Mouse (Mus musculus): ENCODE data around the gene Dnajc13.

The Dnajc13 gene

GRCm38 (mm10) chr9:104262823-104263352 lies at the start of gene Dnajc13:
Gene Dnajc13 (minus strand): TSS chr9:104262930.
- peak; percentile 99 to 100 for DNase-seq (ENCODE audit: inconsistent age in 2 of 2, low spot score in 1 of 2)

GRCm38 (mm10) chr9:104306734-104307133 lies 44.0 kb upstream of the Dnajc13 start:
- peak; percentile 43 to 87 for DNase-seq (ENCODE audit: inconsistent age in 2 of 2, low spot score in 1 of 2)

GRCm38 (mm10) chr9:104305333-104306111 lies 42.8 kb upstream of the Dnajc13 start:
- no peak for DNase-seq (ENCODE audit: inconsistent age in 2 of 2, low spot score in 1 of 2)

- DNase-seq (ENCODE audit: inconsistent age in 2 of 2, low spot score in 1 of 2), result no peak
These were observed 42.1 kb upstream of the Dnajc13 start for GRCm38 (mm10) chr9:104304800-104305199.

DNA sequence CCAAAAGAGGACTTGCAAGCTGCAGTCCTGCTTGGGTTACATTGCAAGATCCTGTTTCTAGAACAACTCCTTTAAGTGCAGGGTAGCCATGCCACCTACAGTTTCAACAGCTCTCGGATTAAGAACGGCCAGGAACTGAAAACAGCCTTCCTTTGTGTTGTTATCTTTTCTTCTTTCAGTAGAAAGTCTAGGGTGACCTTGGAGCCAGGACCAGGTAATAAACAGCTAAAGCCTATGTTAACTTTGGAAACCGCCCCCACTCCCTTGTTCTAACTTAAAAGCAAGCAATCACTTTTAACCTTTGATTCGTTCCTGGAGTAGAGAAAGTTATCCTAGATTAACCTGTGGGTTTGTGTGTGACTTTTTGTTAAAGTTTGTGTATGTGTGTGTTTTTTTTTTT lies 41.6 kb upstream of the Dnajc13 start:
- no peak for DNase-seq (ENCODE audit: inconsistent age in 2 of 2, low spot score in 1 of 2)

GRCm38 (mm10) chr9:104300569-104300968 lies 37.8 kb upstream of the Dnajc13 start:
- DNase-seq (ENCODE audit: inconsistent age in 2 of 2, low spot score in 1 of 2), result no peak

- no peak for DNase-seq (ENCODE audit: inconsistent age in 2 of 2, low spot score in 1 of 2)
These were observed 34.3 kb upstream of the Dnajc13 start for GRCm38 (mm10) chr9:104297041-104297440.

- DNase-seq (ENCODE audit: inconsistent age in 2 of 2, low spot score in 1 of 2), result no peak
These were observed 22.2 kb upstream of the Dnajc13 start for GRCm38 (mm10) chr9:104284934-104285333.

- DNase-seq (ENCODE audit: inconsistent age in 2 of 2, low spot score in 1 of 2), result no peak
These were observed 19.8 kb upstream of the Dnajc13 start for GRCm38 (mm10) chr9:104282536-104282935.

GRCm38 (mm10) chr9:104281737-104282136 lies 19.0 kb upstream of the Dnajc13 start:
- no peak for DNase-seq (ENCODE audit: inconsistent age in 2 of 2, low spot score in 1 of 2)

DNA sequence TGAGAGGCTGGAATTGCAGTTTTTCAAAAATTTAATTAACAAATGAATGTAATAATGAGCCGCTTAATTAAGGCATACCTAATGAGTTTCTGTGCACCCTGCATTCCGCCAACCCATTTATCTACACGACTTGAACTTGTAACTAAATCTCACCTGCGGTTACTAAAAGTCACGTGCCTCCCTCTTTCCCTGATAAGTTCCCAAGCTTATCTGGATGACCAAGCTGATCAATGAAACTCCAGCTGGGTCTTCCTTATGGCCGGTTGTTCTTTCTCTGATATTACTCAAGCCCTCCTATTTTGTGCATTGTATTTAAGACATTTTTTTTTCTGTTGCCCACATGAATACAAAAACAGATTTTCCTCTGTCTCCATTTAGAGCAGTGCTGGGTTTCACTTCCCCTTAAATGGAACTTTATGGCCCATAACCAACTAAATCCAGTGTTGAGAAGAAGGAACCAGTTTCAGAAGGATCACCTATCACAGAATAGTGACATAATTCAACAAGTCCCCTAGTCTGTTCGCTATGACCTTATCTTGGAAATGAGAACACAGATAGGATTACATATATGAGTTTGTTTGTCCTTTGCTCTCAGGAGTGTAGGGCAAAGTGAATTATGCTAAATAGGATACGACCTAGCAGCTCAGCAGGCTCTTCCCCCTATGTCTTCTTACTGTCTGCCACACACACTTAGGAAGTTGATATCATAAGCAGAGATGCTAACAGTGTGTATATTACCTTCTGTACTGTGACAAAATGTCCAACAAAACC lies 18.2 kb upstream of the Dnajc13 start:
- DNase-seq (ENCODE audit: inconsistent age in 2 of 2, low spot score in 1 of 2), result no peak

DNA sequence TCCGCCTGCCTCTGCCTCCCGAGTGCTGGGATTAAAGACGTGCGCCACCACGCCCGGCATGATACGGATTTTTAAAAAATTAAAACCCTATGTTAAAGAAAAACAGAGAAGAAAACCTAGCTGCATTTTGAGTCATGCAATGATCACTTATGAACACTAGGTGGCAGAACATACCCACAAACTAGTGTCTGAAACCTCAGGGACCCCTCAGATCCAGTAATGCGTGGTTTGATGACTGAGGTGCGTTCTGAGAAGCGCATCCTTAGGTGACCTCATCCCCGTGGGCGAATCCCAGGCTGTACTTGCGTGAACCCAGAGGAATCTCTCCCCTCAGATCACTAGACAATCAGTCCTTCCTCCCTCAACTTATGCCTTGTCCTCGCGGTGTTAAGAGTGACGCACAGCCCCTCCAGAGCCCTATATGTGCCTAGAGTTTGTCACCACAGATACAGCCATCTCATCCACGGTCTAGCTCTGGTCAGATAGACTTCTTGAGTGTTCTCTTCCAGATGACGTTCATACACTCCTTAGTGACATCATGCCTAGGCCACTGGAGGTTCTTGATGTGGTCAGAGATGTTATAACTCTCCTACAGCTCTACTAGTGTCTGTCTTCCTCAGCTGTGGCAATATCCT lies 14.9 kb upstream of the Dnajc13 start:
- peak in 1 of 2 experiments; percentile 72 for DNase-seq (ENCODE audit: inconsistent age in 2 of 2, low spot score in 1 of 2)

DNA sequence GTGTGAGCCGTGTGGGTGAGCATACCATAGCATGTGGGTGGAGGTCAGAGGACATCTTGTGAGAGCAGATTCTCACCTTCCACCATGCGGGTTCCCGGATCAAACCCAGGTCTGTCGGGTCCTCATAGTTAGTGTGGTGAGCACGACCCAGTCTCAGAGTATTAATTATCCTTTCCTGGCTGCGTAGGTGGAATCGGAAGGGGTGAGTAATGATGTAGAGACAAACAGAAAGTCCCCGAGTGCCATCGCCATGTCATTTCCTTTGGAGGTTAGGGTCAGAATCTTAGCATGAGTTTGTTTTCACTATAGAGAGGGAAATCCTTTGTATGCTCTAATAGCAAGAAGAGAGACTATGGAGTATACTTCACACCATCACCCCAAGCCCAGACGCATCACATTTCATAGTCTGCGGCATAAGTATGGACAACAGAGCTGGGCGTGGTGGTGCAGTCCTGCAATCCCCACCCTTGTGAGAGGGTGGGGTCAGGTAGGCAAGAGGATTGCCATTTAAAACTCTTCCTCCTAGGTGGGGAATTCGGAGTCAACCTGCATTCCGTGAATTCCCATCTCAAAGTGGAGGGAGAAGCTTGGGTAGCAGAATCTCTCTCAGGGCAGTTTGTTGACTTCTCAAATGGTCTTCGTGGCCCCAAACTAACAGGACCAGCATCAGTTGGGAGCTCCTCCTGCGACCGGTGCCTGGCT lies 12.5 kb upstream of the Dnajc13 start:
- DNase-seq (ENCODE audit: inconsistent age in 2 of 2, low spot score in 1 of 2), result no peak

GRCm38 (mm10) chr9:104272057-104272456 lies 9.3 kb upstream of the Dnajc13 start:
- no peak for DNase-seq (ENCODE audit: inconsistent age in 2 of 2, low spot score in 1 of 2)

- no peak for DNase-seq (ENCODE audit: inconsistent age in 2 of 2, low spot score in 1 of 2)
These were observed 8.9 kb upstream of the Dnajc13 start for GRCm38 (mm10) chr9:104271642-104272041.

- DNase-seq (ENCODE audit: inconsistent age in 2 of 2, low spot score in 1 of 2), result no peak
These were observed 7.2 kb upstream of the Dnajc13 start for GRCm38 (mm10) chr9:104269944-104270343.

DNA sequence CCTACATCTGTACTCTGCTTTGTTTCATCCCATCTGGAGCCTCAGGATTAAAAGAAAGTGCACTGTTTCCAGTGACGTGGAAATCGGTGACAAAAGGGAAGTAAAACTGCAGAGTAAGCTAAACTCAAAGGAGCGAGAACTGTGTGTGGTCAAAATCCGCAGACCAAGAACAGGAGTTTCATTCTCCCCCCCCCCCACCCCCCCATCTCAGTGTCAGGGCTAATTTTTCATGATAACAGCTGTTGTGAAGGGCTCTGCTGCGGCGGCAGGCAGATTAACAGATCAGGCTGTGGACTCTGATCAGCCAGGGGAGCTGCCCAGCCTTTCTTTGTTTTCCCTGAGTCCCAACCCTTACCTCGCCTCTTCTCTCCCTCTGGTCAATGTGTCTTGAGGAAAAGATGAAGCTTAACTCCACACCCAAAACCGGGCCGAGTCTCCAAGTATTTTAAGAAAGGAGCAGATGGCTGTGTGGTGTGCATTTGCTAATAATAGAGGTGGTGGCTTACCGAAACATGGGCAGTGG lies 6.7 kb upstream of the Dnajc13 start:
- peak in 1 of 2 experiments; percentile 34 for DNase-seq (ENCODE audit: inconsistent age in 2 of 2, low spot score in 1 of 2)

DNA sequence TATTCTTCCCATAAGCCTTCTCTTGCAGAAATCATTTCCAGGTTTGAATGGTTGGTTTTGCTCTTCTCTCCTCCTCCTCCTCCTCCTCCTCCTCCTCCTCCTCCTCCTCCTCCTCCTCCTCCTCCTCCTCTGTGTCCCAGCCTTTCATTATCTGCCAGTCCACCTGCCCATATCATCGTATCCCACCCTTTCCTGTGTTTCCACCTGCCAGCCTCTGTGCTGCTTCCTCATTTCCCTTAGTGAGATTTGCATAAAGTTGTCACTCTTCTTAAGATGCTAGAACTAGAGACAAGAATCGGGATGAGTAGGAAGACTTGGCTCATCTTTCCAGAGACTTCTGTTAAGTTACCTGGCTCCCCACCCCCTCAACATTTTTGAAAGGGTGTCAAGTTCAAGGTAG lies 1.8 kb upstream of the Dnajc13 start:
- DNase-seq (ENCODE audit: inconsistent age in 2 of 2, low spot score in 1 of 2), result no peak

DNA sequence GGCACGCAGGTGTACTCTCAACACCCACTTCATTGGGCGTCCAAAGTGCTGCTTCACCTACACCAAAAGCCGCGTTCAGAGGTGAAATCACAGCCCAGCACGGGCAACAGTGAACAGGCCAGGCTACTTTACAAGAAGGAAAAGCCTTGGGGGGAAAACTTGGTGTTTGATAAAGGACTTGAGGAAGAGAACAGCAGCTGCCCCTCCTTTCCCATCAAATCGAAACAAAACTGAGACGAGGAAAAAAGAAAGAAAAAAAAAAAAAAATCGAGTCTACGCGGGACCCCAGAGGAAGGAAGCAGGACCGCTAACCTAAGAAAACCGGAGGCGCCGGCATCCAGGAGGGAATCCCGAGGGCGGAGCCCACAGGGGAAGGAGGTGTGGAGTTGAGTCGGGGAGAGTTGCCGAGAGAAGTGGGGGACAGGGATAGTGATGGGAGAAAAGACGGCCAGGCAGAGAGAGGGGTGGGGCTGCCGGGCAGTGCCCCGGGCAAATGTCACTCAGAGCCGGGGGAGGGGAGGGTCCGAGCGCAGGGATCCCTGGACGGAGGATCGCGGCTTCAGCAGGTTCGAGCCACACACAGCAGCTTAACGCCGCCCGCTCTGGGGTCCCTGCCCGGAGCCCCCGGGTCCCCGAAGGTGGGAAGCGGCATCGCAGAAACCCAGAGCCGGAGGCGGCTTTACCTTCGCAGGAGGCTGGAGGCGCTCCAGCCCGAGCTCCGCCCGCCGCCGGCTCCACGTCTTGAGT lies 541 bp downstream of the Dnajc13 start:
- peak in 1 of 2 experiments; percentile 38 for DNase-seq (ENCODE audit: inconsistent age in 2 of 2, low spot score in 1 of 2)

DNA sequence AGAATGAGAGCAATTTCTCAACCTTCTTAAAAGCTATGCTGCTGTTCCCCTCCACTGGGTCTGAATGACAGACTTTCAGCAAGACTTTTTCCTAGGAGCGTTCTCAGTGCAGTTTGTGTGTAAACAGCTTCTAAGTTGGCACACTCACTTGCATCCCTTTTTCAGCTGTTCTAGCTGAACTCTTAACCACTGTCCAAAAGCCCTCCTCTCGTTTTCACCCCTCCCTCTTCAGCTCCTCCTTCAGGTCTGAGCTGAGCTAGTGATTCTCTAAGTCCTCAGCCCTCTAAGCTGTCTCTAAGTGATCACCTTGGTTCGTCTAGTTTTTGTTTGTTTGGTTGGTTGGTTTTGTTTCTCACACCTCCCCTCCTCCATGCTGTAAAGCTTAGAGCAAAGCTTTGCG lies 2.4 kb downstream of the Dnajc13 start:
- DNase-seq (ENCODE audit: inconsistent age in 2 of 2, low spot score in 1 of 2), result no peak
